Mouse (Mus musculus) lung, adult 2 months (tissue): ENCODE measurements around the gene Ppp6r3. TPM values are rescaled to one million over a fixed set of nuclear protein-coding genes. Genes with fewer than 3 reads are reported as not detected.

ENCODE experiments used
- DNase-seq: peaks from one replicate; pipeline ENCODE4 v3.0.0; 2022
- H3K4me1 ChIP-seq: fragments of 200-500 bp; 2 replicates; pipeline ENCODE4 v1.6.1; 2011; ENCODE audit warnings: low read length; ENCODE audit not compliant: control insufficient read depth, insufficient read depth
- H3K4me3 ChIP-seq: fragments of 200-500 bp; replicated peaks from 2 replicates; pipeline ENCODE3; 2011; ENCODE audit warnings: low read depth, mild to moderate bottlenecking, control low read depth, low read length; ENCODE audit errors: extremely low read depth
- CTCF ChIP-seq: fragments of 200-500 bp; IDR thresholded peaks from 2 replicates; pipeline ENCODE4 v1.5.1; 2011; ENCODE audit warnings: mild to moderate bottlenecking, low read length, control low read depth; ENCODE audit not compliant: insufficient read depth
- POLR2A ChIP-seq: fragments of 200-500 bp; IDR thresholded peaks from 2 replicates; pipeline ENCODE4 v1.6.1; 2011; ENCODE audit warnings: low read depth, mild to moderate bottlenecking, control low read depth, low read length, borderline replicate concordance; ENCODE audit errors: extremely low read depth
- WGBS: fragments of 180-500 bp; shearing (Covaris S2); methylation state at CpG from one replicate; pipeline ENCODE4 v1.1.7; 2018; 5-methylcytosine and 5-hydroxymethylcytosine counted together
- polyA plus RNA-seq: library from polyadenylated mRNA; depleted of rRNA; stranded (reverse); fragments of >200 nt; gene quantifications from 2 replicates; pipeline ENCODE4 v1.2.3, GENCODE M21; 2012

Ppp6r3 gene
- polyA plus RNA-seq, 1 experiment, result 55.6 TPM

DNA sequence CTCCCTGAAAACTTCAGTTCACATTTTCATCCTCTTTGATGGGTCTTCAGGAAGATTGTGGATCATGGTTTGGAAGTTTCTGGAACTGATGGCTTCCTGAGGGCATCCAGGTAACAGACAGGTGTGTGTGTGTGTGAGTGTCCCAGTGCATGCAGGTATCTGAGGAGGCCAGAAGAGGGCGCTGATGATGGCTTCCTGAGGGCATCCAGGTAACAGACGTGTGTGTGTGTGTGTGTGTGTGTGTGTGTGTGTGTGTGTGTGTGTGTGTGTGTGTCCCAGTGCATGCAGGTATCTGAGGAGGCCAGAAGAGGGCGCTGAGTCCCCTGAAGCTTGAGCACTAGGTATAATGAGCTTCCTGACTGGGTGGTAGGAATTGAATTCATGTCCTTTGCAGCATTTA, 128.2 kb downstream of the Ppp6r3 start:
- 61% methylated on average over 3 of the region's 3 CpGs for WGBS
- H3K4me1 ChIP-seq, result no peaks in the 10 kb centered on the region
- no peak overlapping the region for H3K4me3 ChIP-seq
- no peak for DNase-seq
- no peak for TF ChIP-seq POLR2A

DNA sequence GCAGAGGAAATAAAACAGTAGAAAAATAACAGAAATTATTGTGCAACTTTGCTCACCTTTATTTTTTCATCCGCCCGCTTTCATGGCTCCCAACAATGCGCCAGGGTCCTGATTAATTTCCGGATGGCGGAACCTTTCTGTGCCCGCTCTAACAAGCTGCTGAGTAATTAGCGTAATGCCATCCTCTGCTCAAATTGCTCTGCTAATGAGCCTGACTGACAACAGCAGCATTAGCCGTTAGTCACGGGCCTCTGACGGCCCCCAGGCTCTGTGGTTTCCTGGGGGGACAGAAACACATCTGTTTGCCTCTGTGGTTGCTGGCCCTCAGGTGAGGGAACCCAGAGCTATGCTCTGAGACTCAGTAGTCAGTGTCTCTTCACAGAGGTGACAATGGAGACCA, 134.5 kb downstream of the Ppp6r3 start:
- Histone ChIP-seq H3K4me3 (no peak overlapping the region), H3K4me1 (no peaks in the 10 kb centered on the region)
- no peak for DNase-seq
- WGBS, result 69% methylated on average over 10 of the region's 10 CpGs
- TF ChIP-seq POLR2A (no peak), CTCF (no peak)

DNA sequence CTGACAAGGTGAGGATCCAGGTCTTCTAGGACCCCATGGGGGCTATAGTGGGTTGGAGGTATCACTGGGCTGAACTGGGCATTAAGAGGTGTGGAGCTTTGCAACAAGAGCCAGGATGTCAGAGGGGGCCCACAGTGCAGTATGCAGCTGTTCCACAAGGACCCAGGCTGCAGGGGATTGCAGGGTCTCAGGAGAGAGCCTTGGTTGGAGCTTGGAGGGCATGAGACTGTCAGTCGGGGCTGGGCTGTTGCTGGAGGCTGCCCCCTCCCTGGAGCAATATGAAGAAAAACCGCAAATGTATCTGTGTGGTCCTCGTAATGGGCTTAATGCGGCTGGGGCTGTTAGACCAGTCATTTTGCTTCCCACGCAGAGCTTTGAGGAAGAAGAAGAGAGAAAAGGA, 134.9 kb downstream of the Ppp6r3 start:
- no peak for DNase-seq
- TF ChIP-seq CTCF (no peak), POLR2A (no peak)
- no peak overlapping the region for H3K4me3 ChIP-seq
- H3K4me1 ChIP-seq, result no peaks in the 10 kb centered on the region
- WGBS, result 62% methylated on average over 5 of the region's 5 CpGs

DNA sequence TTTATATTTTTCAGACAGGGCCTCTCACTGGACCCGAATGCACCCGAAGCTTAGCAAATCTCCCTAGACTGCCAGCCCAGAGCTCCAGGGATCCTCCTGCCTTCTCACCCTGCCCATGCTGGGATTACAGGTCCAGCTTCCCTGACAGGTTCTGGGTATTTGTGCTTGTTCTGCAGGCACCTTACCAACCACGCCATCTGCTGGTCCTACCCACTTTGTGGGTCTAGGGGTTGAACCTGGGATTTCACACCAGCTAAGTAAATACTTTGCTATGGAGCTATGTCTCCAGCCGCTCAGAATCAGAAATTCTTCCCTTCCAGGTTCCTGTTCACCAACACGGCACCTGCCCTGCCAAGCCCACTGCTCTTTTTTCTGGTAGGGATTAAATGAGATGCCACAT, 137.6 kb downstream of the Ppp6r3 start:
- DNase-seq, result no peak
- TF ChIP-seq CTCF (peak; percentile 33; the same call in 1 of the 2 replicates), POLR2A (no peak)
- 68% methylated on average over 5 of the region's 5 CpGs for WGBS
- H3K4me3 ChIP-seq, result no peak overlapping the region
- H3K4me1 ChIP-seq, result no peaks in the 10 kb centered on the region

DNA sequence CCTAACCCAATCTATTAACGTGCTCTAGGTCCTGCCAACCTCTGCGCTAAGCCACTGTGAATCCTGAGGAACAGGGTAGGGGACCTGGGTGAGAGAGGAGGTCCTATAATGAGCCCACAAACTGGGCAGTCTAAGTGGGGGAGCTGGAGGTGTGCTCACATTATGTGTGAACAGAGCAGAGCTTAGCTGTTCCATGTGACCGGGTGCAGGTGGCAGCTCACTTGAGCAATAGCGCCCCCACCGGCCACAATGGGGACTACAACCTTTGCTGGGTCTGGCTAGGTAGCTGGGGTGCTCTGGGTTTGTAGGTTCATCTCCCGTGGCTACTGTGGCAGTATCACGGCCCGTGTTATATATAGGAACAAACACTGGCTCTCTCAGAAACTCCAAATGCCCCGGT, 138.7 kb downstream of the Ppp6r3 start:
- WGBS, result 52% methylated on average over 9 of the region's 9 CpGs
- peak; percentile 58 for TF ChIP-seq CTCF
- no peak for TF ChIP-seq POLR2A
- H3K4me1 ChIP-seq, result no peaks in the 10 kb centered on the region
- H3K4me3 ChIP-seq, result no peak overlapping the region
- DNase-seq, result peak; percentile 19

GRCm38 (mm10) chr19:3435824-3436223, 139.7 kb downstream of the Ppp6r3 start:
- WGBS, result 59% methylated on average over 3 of the region's 3 CpGs
- TF ChIP-seq CTCF (no peak), POLR2A (no peak)
- H3K4me1 ChIP-seq, result no peaks in the 10 kb centered on the region
- H3K4me3 ChIP-seq, result no peak overlapping the region
- DNase-seq, result no peak

DNA sequence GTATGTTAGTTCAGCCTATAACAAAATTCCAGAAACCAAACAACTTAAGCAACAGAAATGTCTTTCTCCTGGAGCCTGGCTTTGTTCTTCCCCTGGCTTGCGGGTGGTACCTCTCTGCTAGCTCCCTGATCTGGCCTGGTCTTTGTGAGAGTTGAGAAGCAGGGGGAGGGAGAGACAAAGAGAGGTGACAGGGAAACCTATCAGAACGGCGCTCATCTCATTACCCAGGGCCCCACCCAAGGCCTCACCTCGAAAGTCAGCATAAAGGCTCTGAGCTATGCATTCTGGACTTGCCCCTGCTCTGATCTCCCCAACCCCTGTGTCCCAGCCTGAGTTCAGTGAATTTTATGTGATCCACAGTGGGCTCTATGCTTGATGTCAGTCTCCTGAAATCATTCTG, 140.9 kb downstream of the Ppp6r3 start:
- WGBS, result 61% methylated on average over 4 of the region's 4 CpGs

GRCm38 (mm10) chr19:3434124-3434523, 141.4 kb downstream of the Ppp6r3 start:
- 48% methylated on average over 4 of the region's 4 CpGs for WGBS
- DNase-seq, result no peak
- H3K4me3 ChIP-seq, result no peak overlapping the region
- no peaks in the 10 kb centered on the region for H3K4me1 ChIP-seq
- TF ChIP-seq CTCF, result no peak
- no peak for TF ChIP-seq POLR2A

More for the DNA sequence above, 140.9 kb downstream of the Ppp6r3 start:
- TF ChIP-seq CTCF (no peak), POLR2A (no peak)
- H3K4me1 ChIP-seq, result no peaks in the 10 kb centered on the region
- no peak overlapping the region for H3K4me3 ChIP-seq
- DNase-seq, result no peak

DNA sequence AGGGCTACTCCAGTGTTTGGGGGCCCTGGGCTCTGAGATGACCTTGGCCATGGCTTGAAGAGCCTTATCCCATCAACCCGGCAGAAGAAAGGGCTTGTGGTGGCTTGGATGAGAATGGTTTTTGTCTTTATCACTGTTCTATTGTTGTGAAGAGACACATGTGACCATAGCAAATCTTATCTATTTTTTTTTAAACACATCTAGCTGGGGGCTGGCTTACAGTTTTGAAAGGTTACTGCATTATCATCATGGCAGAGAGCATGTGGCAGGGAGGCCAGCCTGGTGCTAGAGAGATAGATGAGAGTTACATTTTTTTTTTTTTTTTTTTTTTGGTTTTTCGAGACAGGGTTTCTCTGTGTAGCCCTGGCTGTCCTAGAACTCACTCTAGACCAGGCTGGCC, 143.6 kb downstream of the Ppp6r3 start:
- Histone ChIP-seq H3K4me1 (no peaks in the 10 kb centered on the region), H3K4me3 (no peak overlapping the region)
- no peak for DNase-seq
- TF ChIP-seq POLR2A (no peak), CTCF (no peak)
- WGBS, result 58% methylated on average over 2 of the region's 2 CpGs

GRCm38 (mm10) chr19:3431066-3431465, 144.5 kb downstream of the Ppp6r3 start:
- H3K4me1 ChIP-seq, result no peaks in the 10 kb centered on the region
- 65% methylated on average over 7 of the region's 7 CpGs for WGBS
- DNase-seq, result no peak
- TF ChIP-seq CTCF, result no peak
- no peak overlapping the region for H3K4me3 ChIP-seq

GRCm38 (mm10) chr19:3429156-3429816, 146.3 kb downstream of the Ppp6r3 start:
- no peaks in the 10 kb centered on the region for H3K4me1 ChIP-seq
- no peak overlapping the region for H3K4me3 ChIP-seq
- DNase-seq, result no peak
- 50% methylated on average over 7 of the region's 7 CpGs for WGBS
- no peak for TF ChIP-seq CTCF
- TF ChIP-seq POLR2A, result no peak
